Mouse (Mus musculus) A20 (cell line): ENCODE results near the gene Nedd8.
A peak's percentile ranks its signal among the peaks of the same experiment; 100 is the strongest.

Source experiments
- DNase-seq: peaks from one replicate; pipeline ENCODE4 v3.0.0-alpha.2; 2011; ENCODE audit warnings: low read depth, low spot score

Gene Nedd8

DNA sequence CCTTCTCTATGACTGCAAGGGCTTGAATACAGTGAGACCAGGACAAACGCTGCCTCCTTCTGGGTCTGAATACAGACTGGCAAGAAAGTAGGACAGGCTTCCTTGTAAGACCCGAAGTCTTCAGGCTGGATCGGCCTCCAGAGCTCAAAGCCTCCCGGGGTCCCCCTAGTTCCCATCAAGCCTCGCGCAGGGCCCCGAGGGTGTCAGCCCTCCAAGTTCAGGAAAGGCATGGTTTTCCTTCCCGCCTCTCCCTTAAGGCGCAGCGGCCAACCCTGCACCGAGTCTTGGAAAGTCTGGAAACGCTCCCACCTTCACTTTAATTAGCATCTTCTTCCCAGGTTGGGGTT is 465 bp downstream of the Nedd8 start:
- DNase-seq, result no peak

DNA sequence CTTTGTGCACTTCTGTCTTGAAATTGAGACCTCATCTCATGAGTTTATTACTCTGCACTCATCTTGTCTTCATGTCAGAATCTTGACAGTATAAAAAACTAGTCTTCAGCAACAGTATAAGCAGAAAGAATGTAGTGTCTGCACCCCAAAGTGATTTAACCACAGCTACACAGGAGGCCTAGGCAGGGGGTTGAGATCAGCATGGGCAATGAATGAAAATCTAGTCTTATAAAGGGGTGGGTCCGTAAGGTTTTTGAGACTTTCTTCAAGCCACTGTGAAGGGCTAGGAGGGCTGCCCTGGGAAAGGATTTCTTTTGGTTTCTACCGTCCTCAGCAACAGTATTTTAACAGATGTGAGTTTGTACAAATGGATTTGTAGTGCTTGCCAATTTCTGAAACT is 11.3 kb downstream of the Nedd8 start:
- no peak for DNase-seq

DNA sequence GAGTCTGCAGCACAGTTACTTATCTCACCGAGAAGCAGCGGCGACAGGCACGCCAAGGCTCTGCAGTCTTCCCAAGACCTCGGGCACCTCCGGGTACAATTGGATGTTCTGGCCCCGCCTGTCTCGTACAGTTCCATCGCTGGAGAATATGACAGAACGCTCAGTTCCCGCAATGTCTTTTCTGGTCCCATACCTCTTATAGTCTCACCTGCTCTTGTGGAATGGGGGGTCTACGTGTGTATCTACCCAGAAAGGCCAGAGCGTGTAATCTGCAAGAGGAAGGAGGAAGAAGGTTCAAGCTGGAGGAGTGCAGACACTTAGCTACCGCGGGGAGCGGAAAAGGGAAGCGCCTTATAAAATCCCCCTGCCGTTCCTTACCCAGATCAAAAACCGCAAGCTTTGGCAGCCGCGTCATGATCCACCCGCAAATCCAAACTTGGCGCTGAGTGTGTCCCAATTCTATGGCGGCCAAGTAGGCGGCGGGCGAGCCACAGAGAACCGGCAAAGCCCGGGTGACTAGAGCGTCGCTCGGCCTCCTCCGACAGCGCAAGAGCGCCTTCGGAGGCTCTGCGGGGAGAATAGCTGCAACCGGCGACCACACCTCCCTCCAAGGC is 11.9 kb downstream of the Nedd8 start, which contains the start of gene Mdp1:
Gene Mdp1 (minus strand): TSS at position 549 of the 614 bp plus-strand sequence.
- peak; percentile 87 for DNase-seq

DNA sequence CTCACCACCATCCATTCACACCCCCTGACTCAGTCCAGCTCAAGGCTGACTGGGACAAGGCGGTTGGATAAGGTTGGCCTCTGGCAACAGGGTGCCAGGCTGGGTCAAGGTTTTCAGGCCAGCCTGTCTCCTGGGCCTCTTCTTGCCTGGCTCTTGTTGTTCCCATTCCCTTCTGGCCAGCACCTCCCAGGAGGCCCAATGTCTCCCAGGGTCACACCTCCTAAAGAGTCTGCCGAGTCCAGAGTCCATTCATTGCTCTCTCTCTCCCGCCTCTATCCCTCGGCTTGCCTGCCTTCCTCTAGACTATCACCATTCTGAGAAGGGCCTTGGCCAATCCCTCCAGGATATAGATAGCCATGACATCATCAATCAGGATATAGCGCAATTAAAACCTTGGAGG is 13.9 kb downstream of the Nedd8 start:
- DNase-seq, result no peak

DNA sequence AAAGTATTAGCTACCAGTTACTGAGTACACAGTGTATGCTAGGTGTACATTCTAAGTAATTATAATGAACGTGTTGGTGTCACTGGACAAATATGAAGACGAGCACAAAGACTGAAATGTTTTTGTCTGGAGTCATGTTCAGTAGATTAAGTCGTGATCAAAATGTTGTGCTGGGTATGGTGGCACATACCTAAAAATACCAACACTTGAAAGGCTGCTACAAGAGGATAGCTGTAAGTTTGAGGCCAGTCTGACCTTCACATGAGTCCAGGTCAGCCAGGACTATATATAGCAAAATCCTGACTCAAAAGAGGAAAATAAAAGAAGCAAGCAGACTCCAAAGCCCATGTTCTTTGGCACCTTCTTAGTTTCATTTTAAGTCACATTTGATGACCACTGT is 15.0 kb downstream of the Nedd8 start:
- no peak for DNase-seq

DNA sequence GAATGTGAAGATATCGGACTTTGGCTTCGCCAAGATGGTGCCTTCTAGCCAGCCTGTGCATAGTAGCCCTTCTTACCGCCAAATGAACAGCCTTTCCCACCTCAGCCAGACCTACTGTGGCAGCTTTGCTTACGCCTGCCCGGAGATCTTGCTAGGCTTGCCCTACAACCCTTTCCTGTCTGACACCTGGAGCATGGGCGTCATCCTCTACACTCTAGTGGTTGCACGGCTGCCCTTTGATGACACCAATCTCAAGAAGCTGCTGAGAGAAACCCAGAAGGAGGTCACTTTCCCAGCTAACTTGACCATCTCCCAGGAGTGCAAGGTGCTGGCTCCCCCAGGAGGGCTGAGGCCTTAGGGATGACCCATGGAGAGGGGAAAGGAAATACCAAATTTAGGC is 20.4 kb downstream of the Nedd8 start:
- no peak for DNase-seq

DNA sequence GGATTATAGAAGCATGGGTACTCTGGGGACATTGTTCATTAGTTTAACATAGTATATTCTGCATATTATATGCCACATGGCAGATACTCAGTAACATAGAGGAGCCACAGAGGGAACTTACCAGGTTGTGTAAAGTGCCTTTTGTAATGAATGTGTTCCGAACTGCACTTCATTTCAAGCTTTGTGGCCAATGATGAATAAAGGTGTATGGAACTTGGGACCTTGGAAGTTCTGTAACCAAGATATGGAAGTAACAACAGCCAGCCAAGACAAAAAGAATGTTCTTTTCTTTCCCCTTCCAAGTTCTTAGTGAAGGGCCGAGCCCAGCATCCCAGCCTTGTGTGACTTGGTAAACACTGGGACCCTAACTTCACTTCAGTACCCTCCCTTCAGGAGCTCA is 22.0 kb downstream of the Nedd8 start, which contains the start of gene Tssk4:
Gene Tssk4 (plus strand): TSS at position 301 of the 400 bp plus-strand sequence.
- DNase-seq, result no peak

DNA sequence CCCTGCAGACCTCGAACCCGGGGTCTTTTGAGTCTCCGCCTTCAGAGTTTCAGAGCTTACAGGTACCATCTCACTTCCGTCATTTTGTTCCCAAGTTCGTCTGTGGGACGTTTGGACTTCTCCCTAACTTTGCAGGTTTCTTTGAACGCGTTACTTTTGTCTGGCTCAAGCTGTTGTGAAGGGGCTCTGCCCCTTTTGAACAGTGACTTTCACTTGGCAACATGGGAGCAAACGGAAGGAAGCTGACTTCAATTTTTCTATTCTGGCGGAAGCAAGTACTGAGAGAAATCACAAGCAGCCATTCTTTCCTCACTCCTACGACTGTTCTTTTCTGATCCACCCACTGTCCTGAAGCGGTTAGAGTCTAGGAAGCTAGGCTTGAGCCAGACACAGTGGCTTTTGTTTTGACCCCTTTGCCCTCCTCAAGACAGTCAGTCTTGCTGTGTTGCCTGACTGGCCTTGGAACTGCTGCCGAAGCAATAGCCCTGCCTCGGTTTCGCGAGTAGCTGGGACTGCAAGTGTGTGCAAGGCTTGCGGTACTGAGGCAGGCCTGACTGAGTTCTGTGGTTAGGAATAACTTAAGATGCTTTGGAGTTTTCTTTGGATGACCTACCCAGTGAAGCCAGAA is 27.5 kb downstream of the Nedd8 start:
- DNase-seq, result peak; percentile 67

DNA sequence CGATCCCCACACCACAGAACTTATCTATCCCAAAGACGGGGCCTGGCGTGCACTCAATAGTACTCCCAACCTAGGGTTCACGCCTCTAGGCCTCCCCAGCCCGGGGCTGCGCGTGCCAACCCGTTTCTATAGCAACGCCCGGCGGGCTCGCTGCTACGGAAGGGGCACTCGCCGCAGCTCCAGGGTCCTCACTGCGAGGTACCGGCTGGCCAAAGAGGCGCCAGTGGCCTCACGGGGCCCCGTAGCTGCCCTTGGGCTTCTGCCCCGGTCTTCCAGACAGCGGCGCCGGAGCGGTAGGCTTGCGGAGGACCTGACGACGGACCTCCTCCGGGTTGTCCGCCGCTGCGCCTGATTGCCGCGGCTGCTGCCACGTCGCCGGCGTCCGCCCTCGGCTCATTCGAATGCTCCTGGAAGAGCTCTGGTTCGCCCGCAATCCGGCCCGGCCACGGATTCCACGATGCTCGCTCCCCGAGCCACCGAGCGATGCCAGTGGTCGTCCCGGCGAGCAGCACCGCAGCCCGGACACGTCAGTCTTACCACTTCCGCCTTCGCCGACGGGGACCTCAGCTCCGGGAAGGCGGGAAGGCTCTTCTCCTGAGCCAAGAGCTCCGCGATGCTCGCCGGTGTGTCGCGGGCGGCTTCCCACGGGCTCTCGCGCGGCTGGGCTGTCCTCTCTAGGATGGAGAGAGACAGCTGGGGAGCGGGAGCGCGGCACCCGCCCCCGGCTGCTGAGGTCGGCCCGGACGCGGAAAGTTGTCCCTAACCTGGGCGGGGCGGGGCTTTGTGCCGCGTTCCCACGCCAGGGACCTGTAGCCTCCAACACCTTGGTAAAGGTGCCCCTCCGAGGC is 28.6 kb downstream of the Nedd8 start, which contains the start of gene Tm9sf1:
Gene Tm9sf1 (minus strand): TSS at position 747 of the 848 bp plus-strand sequence.
- peak; percentile 97 for DNase-seq

DNA sequence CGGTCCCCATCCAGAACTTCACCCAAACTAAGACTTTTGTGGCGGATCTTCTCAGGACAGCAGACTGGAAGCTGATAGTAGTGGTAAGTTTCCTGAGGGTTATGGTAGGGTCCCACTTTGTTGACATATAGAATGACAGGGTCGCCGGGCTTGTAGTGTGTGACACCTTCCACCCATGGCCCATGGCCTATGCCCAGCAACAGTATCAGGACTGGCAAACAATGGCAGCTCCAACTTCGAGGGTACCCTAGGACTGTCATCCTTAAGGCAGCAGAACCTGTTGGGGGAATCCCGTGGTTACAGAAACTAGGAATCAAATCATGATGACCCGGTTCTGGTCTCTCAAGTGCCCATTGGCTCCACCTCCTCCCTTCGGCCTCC is 29.3 kb downstream of the Nedd8 start:
- DNase-seq, result no peak

DNA sequence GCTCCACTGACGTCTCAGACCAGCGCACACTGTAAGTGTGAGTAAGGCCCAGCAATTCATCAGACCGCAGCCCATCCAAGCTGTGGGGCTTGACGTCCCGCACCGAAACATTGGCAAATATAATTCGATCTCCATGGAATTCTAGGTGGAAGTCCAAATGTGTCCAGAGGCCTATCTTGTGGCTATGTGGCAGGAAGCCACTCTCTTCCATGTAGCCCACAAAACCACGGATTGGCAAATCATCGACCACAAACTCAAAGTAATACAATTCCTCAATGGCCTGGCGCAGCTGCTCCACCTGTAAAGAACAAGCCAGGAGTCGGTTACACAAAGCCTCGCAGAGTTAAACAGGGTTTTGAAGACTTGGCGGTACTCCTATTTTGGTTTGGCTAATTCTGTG is 30.6 kb downstream of the Nedd8 start:
- DNase-seq, result no peak

DNA sequence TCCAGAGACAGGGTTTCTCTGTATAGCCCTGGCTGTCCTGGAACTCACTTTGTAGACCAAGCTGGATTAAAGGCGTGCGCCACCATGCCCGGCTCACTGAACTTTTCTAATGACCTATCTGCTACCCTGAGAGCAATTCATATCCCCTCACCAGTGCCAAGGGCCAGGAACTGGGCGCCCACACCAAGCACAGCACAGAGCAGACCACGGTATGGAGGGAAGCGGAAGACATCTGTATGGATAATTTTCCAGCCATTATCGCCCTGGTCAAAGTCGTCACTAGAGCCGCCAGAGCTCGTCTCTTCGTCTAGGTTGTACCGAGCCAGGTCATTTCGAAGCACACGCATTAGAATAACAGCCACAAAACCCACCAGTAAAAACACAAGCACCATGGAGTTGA is 31.1 kb downstream of the Nedd8 start:
- no peak for DNase-seq

DNA sequence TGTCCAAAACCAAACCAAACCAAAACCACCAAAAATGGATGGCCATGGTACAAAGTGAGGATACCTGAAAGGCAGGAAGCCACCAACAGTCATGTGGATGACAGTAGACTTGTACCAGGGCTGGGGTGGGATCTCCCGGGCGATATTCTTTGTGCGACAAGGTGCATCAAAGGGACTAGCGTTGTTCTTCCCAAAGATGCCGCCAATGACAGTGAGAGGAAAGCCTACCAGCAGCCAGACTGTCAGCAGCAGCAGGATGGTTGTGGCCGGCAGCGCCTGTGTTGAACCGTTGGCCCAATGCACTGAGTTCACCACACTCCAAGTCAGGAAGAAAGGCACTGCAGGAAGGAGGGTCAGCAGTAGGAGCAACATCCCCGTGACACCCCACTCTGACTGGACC is 34.1 kb downstream of the Nedd8 start, which contains the start of gene Gm49378:
Gene Gm49378 (minus strand): TSS at position 101 of the 400 bp plus-strand sequence.
- no peak for DNase-seq

DNA sequence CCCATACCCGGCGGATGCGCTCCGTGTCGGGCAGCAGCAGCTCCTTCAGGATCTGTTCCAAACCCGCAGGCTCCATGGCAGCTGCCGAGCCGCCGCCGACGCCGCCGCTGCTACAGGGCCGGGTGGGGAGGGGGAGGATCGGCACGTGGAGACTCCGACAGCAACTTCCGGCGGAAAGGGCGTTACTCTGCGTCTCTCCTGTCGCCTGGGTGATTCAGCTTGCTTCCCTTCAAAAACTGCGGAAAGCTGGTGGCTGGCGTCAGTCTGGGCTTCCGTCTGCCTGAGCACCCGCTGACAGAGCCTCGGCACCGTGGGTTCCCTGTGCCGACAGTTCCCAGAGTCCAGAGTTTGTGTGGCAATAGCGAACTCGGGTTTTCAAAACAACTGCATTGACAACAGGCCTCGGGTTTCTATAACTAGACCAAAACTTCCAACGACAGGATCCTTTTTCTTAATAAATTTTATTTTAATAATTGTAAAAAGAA is 36.4 kb downstream of the Nedd8 start, which contains the start of gene Ipo4:
Gene Ipo4 (minus strand): TSS at position 435 of the 485 bp plus-strand sequence.
- DNase-seq, result peak; percentile 87

DNA sequence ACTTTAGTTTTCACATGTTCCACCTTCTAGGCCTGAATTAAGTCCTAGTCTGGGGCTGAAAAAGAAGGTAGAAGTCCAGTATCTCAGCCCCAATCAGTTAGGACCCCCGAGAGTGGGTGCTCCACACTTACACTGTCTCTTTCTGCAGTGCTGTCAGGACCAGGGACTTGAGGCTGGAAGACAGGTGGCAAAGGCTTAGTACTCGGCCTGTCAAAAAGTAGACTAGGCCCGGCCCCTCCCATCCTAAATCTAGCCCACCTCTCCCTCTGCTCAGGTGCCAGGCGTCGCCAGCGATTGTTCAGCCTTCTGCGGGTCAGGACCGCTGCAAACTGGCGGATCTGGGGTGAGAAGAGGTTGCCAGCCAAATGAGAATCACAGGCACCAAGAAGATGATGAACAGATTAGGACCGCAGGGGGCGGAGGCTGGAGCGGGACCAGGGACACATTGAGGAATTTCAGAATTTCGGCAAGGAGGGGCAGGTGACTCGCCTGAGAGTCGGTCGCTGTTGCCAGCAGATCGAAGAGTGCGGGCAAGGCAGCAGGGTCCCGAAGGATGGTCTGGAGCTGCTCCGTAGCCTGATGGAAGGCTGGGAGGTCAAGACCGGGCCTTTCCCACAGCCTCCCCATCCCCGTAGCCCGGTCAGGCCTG is 36.9 kb downstream of the Nedd8 start:
- peak; percentile 47 for DNase-seq

DNA sequence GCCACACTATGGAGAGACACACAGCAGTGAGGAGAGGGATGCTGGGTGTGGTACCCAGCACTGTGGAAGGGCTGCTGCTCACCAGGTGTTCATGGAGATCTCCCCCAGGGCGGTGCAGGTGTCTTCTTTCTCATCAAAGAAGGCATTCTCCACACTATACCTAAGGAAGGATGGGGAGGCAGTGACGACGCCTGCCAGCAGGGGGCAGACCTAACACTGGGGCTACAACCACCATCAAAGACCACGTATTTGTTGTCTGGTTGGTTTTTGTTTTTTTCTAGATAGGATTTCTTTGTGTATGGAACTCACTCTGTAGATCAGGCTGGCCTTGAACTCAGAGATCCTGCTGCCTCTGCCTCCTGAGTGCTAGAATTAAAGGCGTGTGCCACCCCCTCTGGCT is 42.6 kb downstream of the Nedd8 start:
- peak; percentile 56 for DNase-seq

DNA sequence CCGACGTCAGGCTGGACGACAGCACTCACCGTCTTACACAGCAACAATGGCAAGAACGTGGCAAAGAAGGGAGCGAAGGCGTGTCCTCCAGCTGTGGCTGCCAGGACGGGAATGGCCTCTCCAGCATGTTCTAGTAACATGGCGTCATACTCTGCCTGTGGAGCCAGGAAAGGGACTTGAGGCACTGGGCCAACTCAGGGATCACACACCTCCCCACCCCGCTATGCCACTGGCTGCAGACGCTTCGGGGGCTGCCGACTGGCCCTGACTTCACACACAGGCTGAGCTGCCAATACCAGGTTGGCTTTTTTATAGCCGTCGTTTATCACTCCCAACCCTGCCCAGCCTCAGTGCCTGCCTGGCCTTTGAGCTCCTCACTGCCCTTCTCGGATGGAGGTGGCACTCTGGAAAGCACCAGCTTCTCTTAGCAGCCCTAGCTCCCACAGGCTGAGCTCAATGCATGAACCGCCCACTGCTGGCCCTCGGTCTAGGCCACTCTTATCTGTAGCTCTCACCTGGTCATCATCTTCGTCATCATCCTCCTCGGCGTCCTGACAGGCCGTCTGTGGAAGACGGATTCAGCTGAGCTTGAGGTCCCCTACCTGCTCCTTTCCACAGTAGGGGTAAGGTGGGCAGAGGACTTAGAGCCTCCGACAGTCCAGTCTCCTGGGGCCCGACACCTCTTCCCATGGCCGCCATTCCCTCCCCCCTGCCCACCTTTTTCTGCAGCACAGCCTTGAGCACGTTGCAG is 43.7 kb downstream of the Nedd8 start:
- no peak for DNase-seq

DNA sequence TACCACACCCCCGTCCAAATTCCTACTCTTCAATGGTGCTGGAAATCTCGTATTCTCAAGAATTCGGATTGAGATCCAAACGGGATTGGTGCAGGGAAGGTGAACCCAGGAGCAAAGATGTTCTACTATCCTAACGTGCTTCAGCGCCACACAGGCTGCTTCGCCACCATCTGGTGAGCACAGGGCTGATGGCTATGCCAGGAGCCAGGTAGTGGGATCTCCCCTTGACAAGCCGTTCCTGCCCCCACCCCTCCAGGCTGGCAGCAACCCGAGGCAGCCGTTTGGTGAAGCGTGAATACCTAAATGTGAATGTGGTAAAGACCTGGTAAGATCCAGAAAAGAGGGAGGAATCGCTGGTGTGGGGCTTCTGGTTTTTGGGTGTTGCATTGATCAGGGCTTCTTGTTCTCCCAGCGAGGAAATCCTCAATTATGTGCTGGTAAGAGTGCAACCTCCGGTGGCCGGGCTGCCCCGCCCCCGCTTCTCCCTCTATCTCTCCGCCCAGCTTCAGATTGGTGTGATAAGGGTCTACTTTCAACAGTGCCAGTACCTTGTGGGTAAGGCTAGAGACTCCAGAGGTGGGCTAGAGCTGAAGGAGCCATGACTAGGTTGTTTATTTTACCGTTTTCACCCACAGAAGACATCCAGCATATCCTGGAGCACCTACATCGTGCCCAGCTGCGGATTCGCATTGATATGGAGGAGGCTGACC is 53.3 kb downstream of the Nedd8 start:
- DNase-seq, result no peak

DNA sequence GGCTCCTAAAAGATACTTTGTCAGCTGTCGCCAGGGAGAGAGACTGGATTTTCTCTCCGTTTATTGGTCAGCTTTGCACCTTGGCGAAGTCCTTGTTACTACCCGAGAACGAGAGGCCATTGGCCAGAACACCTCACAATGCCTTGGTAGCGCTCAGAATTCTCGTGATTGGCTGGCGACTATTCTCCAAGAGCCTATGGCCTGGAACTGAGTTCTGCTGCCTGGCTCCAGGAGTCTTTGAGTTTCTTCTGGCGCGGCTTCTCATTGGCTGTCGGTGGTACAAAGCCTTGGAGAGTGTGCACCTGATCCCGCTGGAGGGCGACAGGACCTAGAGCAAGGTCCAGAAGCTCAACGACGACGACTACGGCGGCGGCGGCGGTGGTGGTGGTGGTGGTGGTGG is 54.1 kb downstream of the Nedd8 start, which contains the start of gene Rec8:
Gene Rec8 (plus strand): TSS at position 216 of the 400 bp plus-strand sequence.
- no peak for DNase-seq

DNA sequence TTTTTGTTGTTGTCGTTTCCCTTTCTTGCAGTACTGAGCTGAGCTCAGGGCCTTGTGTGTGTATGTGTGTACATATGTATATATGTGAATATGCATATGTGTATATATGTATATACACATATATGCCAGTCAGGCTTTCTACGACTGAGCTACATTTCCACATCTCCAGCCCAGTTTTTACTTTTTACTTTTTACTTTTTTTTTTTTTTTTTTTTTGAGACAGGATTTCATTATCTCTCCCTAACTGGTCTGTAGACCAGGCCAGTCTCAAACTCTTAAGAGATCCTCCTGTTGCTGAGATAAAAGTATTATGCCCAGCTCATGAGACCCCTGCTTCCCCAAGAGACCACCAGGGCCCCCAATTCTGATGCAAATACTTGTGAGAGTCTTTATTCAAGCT is 55.1 kb downstream of the Nedd8 start:
- no peak for DNase-seq
